Mouse (Mus musculus) cerebellum, adult 2 months (tissue): ENCODE measurements at regions not wholly inside any gene's neighbourhood (a gene's known extent, or its start where the extent isn't known, plus 50 kb on each side); places are given as distances from the start of the nearest gene placed in this dataset.

Source experiments
- DNase-seq, 2 experiments: peaks; one replicate each; pipeline ENCODE4 v3.0.0; 2021
- H3K27ac ChIP-seq: fragments of 200-500 bp; 2 replicates; pipeline ENCODE4 v1.5.1; 2012; ENCODE audit warnings: low read length, control low read depth, inconsistent platforms; ENCODE audit not compliant: insufficient read depth
- H3K27me3 ChIP-seq: fragments of 200-500 bp; 2 replicates; pipeline ENCODE4 v1.6.1; 2012; ENCODE audit warnings: inconsistent platforms, mild to moderate bottlenecking, low read length, moderate library complexity; ENCODE audit not compliant: control insufficient read depth, insufficient read depth
- H3K4me1 ChIP-seq: fragments of 200-500 bp; 2 replicates; pipeline ENCODE4 v1.6.1; 2011; ENCODE audit warnings: low read length; ENCODE audit not compliant: control insufficient read depth, insufficient read depth
- H3K4me3 ChIP-seq: fragments of 200-500 bp; replicated peaks from 2 replicates; pipeline ENCODE3; 2011; ENCODE audit warnings: mild to moderate bottlenecking, low read depth, low read length, control low read depth; ENCODE audit not compliant: insufficient read depth
- CTCF ChIP-seq: fragments of 200-500 bp; IDR thresholded peaks from 2 replicates; pipeline ENCODE4 v1.5.1; 2011; ENCODE audit warnings: low read depth, mild to moderate bottlenecking, control low read depth, low read length, moderate library complexity, borderline replicate concordance; ENCODE audit not compliant: insufficient read depth
- POLR2A ChIP-seq: fragments of 200-500 bp; IDR thresholded peaks from 2 replicates; pipeline ENCODE4 v1.6.1; 2011; ENCODE audit warnings: low read length, control low read depth, borderline replicate concordance; ENCODE audit not compliant: insufficient read depth
- WGBS: fragments of 180-500 bp; shearing (Covaris S2); methylation state at CpG from one replicate; pipeline ENCODE4 v1.1.7; 2018; 5-methylcytosine and 5-hydroxymethylcytosine counted together

GRCm38 (mm10) chr1:119328921-119329692 lies 92.9 kb downstream of the Inhbb start:
- TF ChIP-seq POLR2A (no peak), CTCF (no peak)
- no peak overlapping the region for H3K4me3 ChIP-seq
- no peaks in the 10 kb centered on the region for H3K4me1 ChIP-seq
- DNase-seq: peak; percentile 33 to 39
- no peaks in the 10 kb centered on the region for H3K27me3 ChIP-seq
- WGBS: 35% methylated on average over 15 of the region's 15 CpGs
- H3K27ac ChIP-seq: no peak overlapping the region

- Histone ChIP-seq H3K4me1 (no peaks in the 10 kb centered on the region), H3K27me3 (no peaks in the 10 kb centered on the region), H3K4me3 (no peak overlapping the region), H3K27ac (no peak overlapping the region)
- 55% methylated on average over 8 of the region's 8 CpGs for WGBS
- TF ChIP-seq POLR2A (no peak), CTCF (no peak)
- no peak for DNase-seq
Observed at GRCm38 (mm10) chr1:119324551-119324950, 97.5 kb downstream of the Inhbb start.

DNA sequence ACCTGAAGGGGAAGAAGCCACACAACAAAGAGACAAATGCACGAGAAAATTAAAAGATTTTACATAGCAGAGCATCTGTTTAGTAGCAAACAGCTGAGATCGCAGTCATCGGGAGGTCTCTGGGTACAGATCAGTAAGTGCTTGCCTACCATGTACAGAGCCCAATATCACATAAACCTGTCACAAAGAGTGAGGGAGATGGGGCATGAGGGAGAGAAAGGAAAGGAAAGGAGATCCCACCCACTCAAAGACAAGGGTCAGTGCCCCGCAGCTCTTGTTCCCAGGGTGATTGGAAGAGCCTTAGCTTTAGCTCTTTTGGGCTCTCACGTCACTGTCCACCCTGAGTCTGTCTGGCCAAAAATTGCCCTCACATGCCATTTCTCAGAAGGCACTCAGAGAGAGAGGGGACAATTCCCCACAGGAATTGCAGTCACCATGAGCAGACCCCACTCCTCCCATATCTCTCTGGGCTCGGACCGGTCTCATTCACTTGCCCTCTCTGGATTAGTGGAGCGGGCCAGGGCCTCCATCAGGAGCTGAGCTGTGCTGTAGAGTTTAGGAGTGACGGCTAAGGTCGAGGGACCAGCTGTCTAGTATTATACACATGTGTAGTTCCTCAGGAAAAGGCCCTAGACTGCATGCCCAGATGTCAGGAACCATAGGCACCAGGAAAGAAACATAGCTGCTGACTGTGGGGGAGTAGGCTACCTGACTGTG lies 99.6 kb downstream of the Inhbb start:
- TF ChIP-seq CTCF: no peak
- TF ChIP-seq POLR2A: no peak

DNA sequence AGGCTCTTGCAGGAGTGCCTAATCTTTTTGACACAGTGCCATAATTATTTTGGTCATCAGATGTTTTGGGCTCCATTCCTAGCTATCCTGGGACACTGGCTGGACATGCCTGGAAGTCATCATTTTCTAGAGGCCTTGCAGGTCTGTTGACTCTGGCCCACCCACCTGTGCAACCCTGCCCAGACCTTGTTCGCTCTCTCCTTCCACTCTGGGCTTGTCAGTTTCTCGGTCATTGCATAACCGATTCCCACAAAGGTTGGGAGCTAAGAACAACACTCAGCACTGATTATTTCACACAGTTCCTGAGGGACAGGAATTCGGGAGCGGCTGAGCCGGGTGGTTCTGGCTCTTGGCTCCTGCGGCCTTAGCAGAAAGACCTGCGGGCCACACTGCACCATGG lies 100.2 kb downstream of the Inhbb start:
- Histone ChIP-seq H3K27ac (no peak overlapping the region), H3K4me1 (no peaks in the 10 kb centered on the region), H3K27me3 (no peaks in the 10 kb centered on the region), H3K4me3 (no peak overlapping the region)
- no peak for TF ChIP-seq POLR2A
- TF ChIP-seq CTCF: no peak
- WGBS: 94% methylated on average over 8 of the region's 8 CpGs
- no peak for DNase-seq

More for the DNA sequence above, 99.6 kb downstream of the Inhbb start:
- no peak for DNase-seq
- WGBS: 83% methylated on average over 10 of the region's 10 CpGs
- no peaks in the 10 kb centered on the region for H3K27me3 ChIP-seq
- H3K4me1 ChIP-seq: no peaks in the 10 kb centered on the region
- H3K4me3 ChIP-seq: no peak overlapping the region
- no peak overlapping the region for H3K27ac ChIP-seq

DNA sequence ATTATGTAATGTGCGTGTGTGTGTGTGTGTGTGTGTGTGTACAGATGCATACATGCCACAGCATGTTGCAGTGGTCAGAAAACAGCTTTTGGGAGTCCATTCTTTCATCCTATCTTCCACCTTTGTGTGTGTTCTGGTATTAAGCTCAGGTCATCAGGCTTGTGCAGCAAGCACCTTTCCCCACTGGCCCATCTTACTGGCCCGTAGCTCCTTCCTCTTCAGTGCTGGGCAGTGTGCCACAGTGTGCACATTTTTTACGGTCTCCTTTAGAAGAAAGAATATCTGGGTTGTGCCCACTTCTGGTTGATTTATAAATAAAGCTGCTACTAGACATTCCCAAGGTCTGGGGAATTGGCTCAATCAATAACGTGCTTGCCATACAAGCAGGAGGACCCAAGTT lies 105.0 kb downstream of the Inhbb start:
- TF ChIP-seq CTCF (no peak), POLR2A (no peak)
- H3K27me3 ChIP-seq: no peaks in the 10 kb centered on the region
- H3K4me3 ChIP-seq: no peak overlapping the region
- WGBS: 75% methylated on average over 4 of the region's 4 CpGs
- H3K4me1 ChIP-seq: no peaks in the 10 kb centered on the region
- DNase-seq: no peak
- H3K27ac ChIP-seq: no peak overlapping the region

GRCm38 (mm10) chr1:119308719-119309365 lies 113.2 kb downstream of the Inhbb start:
- no peaks in the 10 kb centered on the region for H3K27me3 ChIP-seq

GRCm38 (mm10) chr1:119305315-119305976 lies 116.6 kb downstream of the Inhbb start:
- no peaks in the 10 kb centered on the region for H3K27me3 ChIP-seq
- H3K4me1 ChIP-seq: peaks cover 5% of the 10 kb centered on the region; the same call in 1 of the 2 replicates
- DNase-seq: no peak
- no peak overlapping the region for H3K27ac ChIP-seq
- H3K4me3 ChIP-seq: no peak overlapping the region
- no peak for TF ChIP-seq POLR2A
- TF ChIP-seq CTCF: no peak
- WGBS: 64% methylated on average over 13 of the region's 13 CpGs

More at GRCm38 (mm10) chr1:119308719-119309365, 113.2 kb downstream of the Inhbb start:
- Histone ChIP-seq H3K4me3 (no peak overlapping the region), H3K27ac (no peak overlapping the region), H3K4me1 (peaks cover 5% of the 10 kb centered on the region; the same call in 1 of the 2 replicates)
- 28% methylated on average over 9 of the region's 9 CpGs for WGBS
- peak; percentile 18; the same call in 1 of the 2 replicates for TF ChIP-seq CTCF
- no peak for TF ChIP-seq POLR2A
- DNase-seq: peak in 1 of 2 experiments; percentile 19
